Mouse (Mus musculus) spleen, postnatal 4 days (tissue): Measurements from ENCODE around the gene Avpi1.

Experiments used
- DNase-seq, 2 experiments: peaks; one replicate each; pipeline ENCODE4 v3.0.0; 2022; ENCODE audit warnings: low spot score in 2 of 2

Gene Avpi1

GRCm38 (mm10) chr19:42128787-42129508 lies at the start of gene Avpi1:
TSS of gene Avpi1 (minus strand) at chr19:42129059.
- DNase-seq, result peak; percentile 86 to 89

GRCm38 (mm10) chr19:42177461-42177860 lies 48.6 kb upstream of the Avpi1 start:
- DNase-seq, result no peak

- DNase-seq, result no peak
Observed at GRCm38 (mm10) chr19:42176841-42177240, 48.0 kb upstream of the Avpi1 start.

GRCm38 (mm10) chr19:42170025-42170969 lies 41.4 kb upstream of the Avpi1 start:
- DNase-seq, result peak; percentile 94 to 97

GRCm38 (mm10) chr19:42169322-42169975 lies 40.6 kb upstream of the Avpi1 start:
- DNase-seq, result no peak

GRCm38 (mm10) chr19:42167489-42167888 lies 38.6 kb upstream of the Avpi1 start:
- no peak for DNase-seq

GRCm38 (mm10) chr19:42166766-42167165 lies 37.9 kb upstream of the Avpi1 start:
- no peak for DNase-seq

- DNase-seq, result peak; percentile 82 to 96
Observed at GRCm38 (mm10) chr19:42166130-42166529, 37.3 kb upstream of the Avpi1 start.

- DNase-seq, result no peak
Observed at GRCm38 (mm10) chr19:42164188-42164587, 35.3 kb upstream of the Avpi1 start.

- no peak for DNase-seq
Observed at GRCm38 (mm10) chr19:42163764-42164163, 34.9 kb upstream of the Avpi1 start, which contains the start of gene Zfyve27. TSS of gene Zfyve27 (plus strand) at chr19:42163951.

- no peak for DNase-seq
Observed at GRCm38 (mm10) chr19:42158246-42159017, 29.6 kb upstream of the Avpi1 start.

- no peak for DNase-seq
Observed at GRCm38 (mm10) chr19:42157493-42158237, 28.8 kb upstream of the Avpi1 start.

- peak; percentile 73 to 89 for DNase-seq
Observed at GRCm38 (mm10) chr19:42151990-42152389, 23.1 kb upstream of the Avpi1 start.

GRCm38 (mm10) chr19:42148569-42148860 lies 19.7 kb upstream of the Avpi1 start:
- DNase-seq, result no peak

- peak; percentile 25 to 73 for DNase-seq
Observed at GRCm38 (mm10) chr19:42147769-42148568, 19.1 kb upstream of the Avpi1 start.

GRCm38 (mm10) chr19:42147170-42147768 lies 18.4 kb upstream of the Avpi1 start, which contains the start of gene Marveld1:
TSS of gene Marveld1 (plus strand) at chr19:42147400.
- peak; percentile 50 to 74 for DNase-seq

GRCm38 (mm10) chr19:42146276-42147010 lies 17.6 kb upstream of the Avpi1 start:
- DNase-seq, result no peak

- DNase-seq, result no peak
Observed at GRCm38 (mm10) chr19:42145731-42146130, 16.9 kb upstream of the Avpi1 start.

- no peak for DNase-seq
Observed at GRCm38 (mm10) chr19:42145210-42145609, 16.4 kb upstream of the Avpi1 start.
